In genomic region chr7:136065679-136066055, GRCm38 (mm10) we compare ENCODE assay signal across 22 mouse cellular contexts.
DNase-seq lines count a peak whose midpoint lies in the region; ATAC-seq and TF ChIP-seq lines count a peak whose summit lies in the region.
"Had no signal": no experiment of that assay in that cellular context is flagged by ENCODE, and none has a peak within 500 bp of the region (broad histone marks: within the 10 kb centered on the region; RNA-seq: fewer than 3 reads in every experiment).

No protein-coding gene starts in this region.

- no peak for ATAC-seq in heart, embryonic 13.5 days (ENCODE audit: extremely low read depth, insufficient number of reproducible peaks, low FRiP score, low TSS enrichment)
- no peak for ATAC-seq in hindbrain, postnatal 0 days
- ATAC-seq in limb, embryonic 15.5 days (ENCODE audit: insufficient number of reproducible peaks, low FRiP score, low TSS enrichment, low read depth): no peak
- ATAC-seq: inflammation-experienced regulatory T-cells, adult 6 months; liver, embryonic 12.5 days; midbrain, embryonic 15.5 days had no signal

- 43% methylated on average over 10 of the region's 10 CpGs for WGBS in heart, embryonic 13.5 days
- 40% methylated on average over 10 of the region's 10 CpGs for WGBS in hindbrain, postnatal 0 days
- 23% methylated on average over 10 of the region's 10 CpGs for WGBS in limb, embryonic 15.5 days

- DNase-seq in heart, adult 11 months: no peak
- peak; percentile 23 for DNase-seq in c-Kit-positive CD71-negative TER-119-negative erythroid progenitor cells, embryonic 14.5 days (ENCODE audit: low read depth)
- DNase-seq in hindbrain, postnatal 0 days (ENCODE audit: low spot score): peak; percentile 9
- no peak for DNase-seq in adrenal gland, postnatal 14 days
- DNase-seq in kidney, adult 8-10 months: no peak
- DNase-seq in lung, postnatal 4 days: no peak
- DNase-seq: adrenal gland, postnatal 36 days; cerebellum, adult 18-20 months; cerebellum, postnatal 14 days; gastrocnemius, adult 2 months; heart, postnatal 14 days; kidney, adult 18-20 months; layer of hippocampus, adult 9-11 months; lung, adult 2 months; lung, postnatal 14 days had no signal

- H3K27me3 ChIP-seq in heart, embryonic 13.5 days (replicated peaks): peaks cover 16% of the 10 kb centered on the region; the same call in 1 of the 2 replicates
- H3K27me3 ChIP-seq in hindbrain, postnatal 0 days (ENCODE audit: insufficient read depth, low read length): no peaks in the 10 kb centered on the region
- peaks cover 22% of the 10 kb centered on the region; the same call in 1 of the 2 replicates for H3K27me3 ChIP-seq in limb, embryonic 15.5 days
- H3K27me3 ChIP-seq: heart, embryonic 12.5 days; liver, embryonic 12.5 days; midbrain, embryonic 15.5 days had no signal

- peaks cover 26% of the 10 kb centered on the region for H3K4me1 ChIP-seq in heart, embryonic 13.5 days
- H3K4me1 ChIP-seq in hindbrain, postnatal 0 days (ENCODE audit: insufficient read depth, low read length): 0 out of 2 replicates have a peak, but pooled peaks cover 2% of the 10 kb centered on the region
- peaks cover 22% of the 10 kb centered on the region for H3K4me1 ChIP-seq in limb, embryonic 15.5 days
- H3K4me1 ChIP-seq: liver, embryonic 12.5 days had no signal

- no peak for TF ChIP-seq CTCF in hindbrain, postnatal 0 days (IDR thresholded peaks at IDR 0.05; ENCODE audit: low read depth)

- H3K4me2 ChIP-seq in heart, embryonic 13.5 days: no peak overlapping the region
- H3K4me2 ChIP-seq in hindbrain, postnatal 0 days (ENCODE audit: low read depth, low read length): no peak overlapping the region
- H3K4me2 ChIP-seq in limb, embryonic 15.5 days: no peak overlapping the region
- H3K4me2 ChIP-seq: heart, embryonic 12.5 days; liver, embryonic 12.5 days; midbrain, embryonic 15.5 days had no signal

- H3K9ac ChIP-seq in heart, embryonic 13.5 days: no peak overlapping the region
- no peak overlapping the region for H3K9ac ChIP-seq in hindbrain, postnatal 0 days (replicated peaks; ENCODE audit: low read length)
- no peak overlapping the region for H3K9ac ChIP-seq in limb, embryonic 15.5 days
- H3K9ac ChIP-seq: heart, embryonic 12.5 days; liver, embryonic 12.5 days; midbrain, embryonic 15.5 days had no signal

- H3K27ac ChIP-seq in heart, embryonic 13.5 days (replicated peaks): 0 out of 2 replicates have a peak overlapping the region, but pooled peaks have one; percentile 8
- H3K27ac ChIP-seq in hindbrain, postnatal 0 days: no peak overlapping the region
- H3K27ac ChIP-seq in limb, embryonic 15.5 days: peak overlapping the region; percentile 27; the same call in 1 of the 2 replicates
- H3K27ac ChIP-seq: gastrocnemius, adult 2 months; kidney, postnatal 0 days; liver, embryonic 12.5 days; midbrain, embryonic 15.5 days had no signal

- no peak overlapping the region for H3K4me3 ChIP-seq in heart, embryonic 13.5 days
- no peak overlapping the region for H3K4me3 ChIP-seq in hindbrain, postnatal 0 days (ENCODE audit: low read length)
- H3K4me3 ChIP-seq in limb, embryonic 15.5 days: no peak overlapping the region
- H3K4me3 ChIP-seq: gastrocnemius, adult 2 months; heart, embryonic 12.5 days; liver, embryonic 12.5 days; midbrain, embryonic 15.5 days had no signal

- no peaks in the 10 kb centered on the region for H3K9me3 ChIP-seq in heart, embryonic 13.5 days
- H3K9me3 ChIP-seq in hindbrain, postnatal 0 days (ENCODE audit: low read length): no peaks in the 10 kb centered on the region
- H3K9me3 ChIP-seq in limb, embryonic 15.5 days: no peaks in the 10 kb centered on the region
- H3K9me3 ChIP-seq: heart, embryonic 12.5 days; liver, embryonic 12.5 days; midbrain, embryonic 15.5 days had no signal

- H3K36me3 ChIP-seq in heart, embryonic 13.5 days: no peaks in the 10 kb centered on the region
- H3K36me3 ChIP-seq in hindbrain, postnatal 0 days (ENCODE audit: insufficient read depth, low read length): no peaks in the 10 kb centered on the region
- no peaks in the 10 kb centered on the region for H3K36me3 ChIP-seq in limb, embryonic 15.5 days
- H3K36me3 ChIP-seq: heart, embryonic 12.5 days; liver, embryonic 12.5 days; midbrain, embryonic 15.5 days had no signal

Comparison
In these comparisons a context has a peak if more than half of its experiments do, and no peak if none do; other contexts are left out.
1. DNase-seq: peak in c-Kit-positive CD71-negative TER-119-negative erythroid progenitor cells, embryonic 14.5 days (single experiment) and hindbrain, postnatal 0 days (single experiment); none in heart, adult 11 months (single experiment), adrenal gland, postnatal 14 days (single experiment), kidney, adult 8-10 months (0 of 2) and lung, postnatal 4 days (0 of 2).